Mouse (Mus musculus): ENCODE measurements around the gene Olfr159. TPM values are rescaled to one million over a fixed set of nuclear protein-coding genes. Genes with fewer than 3 reads are reported as not detected.
"Not testable (repeated sequence)": the region's sequence is repeated elsewhere in the genome, so short reads cannot be mapped to it uniquely, and the experiment has no call there.

Olfr159 gene
- polyA plus RNA-seq (2015; fragmentation: Nextera tagmentation; extraction: Ambion mirVana) = not detected in 2 replicates

- Histone ChIP-seq H3K9me3 (replicated peaks) (no peaks in the 10 kb centered on the region), H3K27ac (no peak within 1 kb of the TSS), H3K4me3 (no peak within 1 kb of the TSS), H3K9ac (no peak within 1 kb of the TSS), H3K4me2 (no peak within 1 kb of the TSS), H3K4me1 (no peaks in the 10 kb centered on the region), H3K27me3 (no peaks in the 10 kb centered on the region), H3K36me3 (ENCODE audit: poor library complexity, severe bottlenecking) (no peaks in the 10 kb centered on the region)
- WGBS = 89% methylated on average over 6 of the region's 6 CpGs
- ATAC-seq = no peak
Observed at GRCm38 (mm10) chr4:43770909-43771308, at the start of gene Olfr159. TSS of gene Olfr159 (minus strand) at chr4:43771009.

GRCm38 (mm10) chr4:43798936-43799335 lies 28.1 kb upstream of the Olfr159 start:
- Histone ChIP-seq H3K4me2 (no peak overlapping the region), H3K4me1 (no peaks in the 10 kb centered on the region), H3K9ac (no peak overlapping the region), H3K9me3 (replicated peaks) (peaks cover 4% of the 10 kb centered on the region; the same call in 1 of the 2 replicates), H3K27ac (no peak overlapping the region), H3K27me3 (no peaks in the 10 kb centered on the region), H3K36me3 (ENCODE audit: poor library complexity, severe bottlenecking) (no peaks in the 10 kb centered on the region), H3K4me3 (no peak overlapping the region)
- ATAC-seq = no peak
- 83% methylated on average over 7 of the region's 7 CpGs for WGBS

GRCm38 (mm10) chr4:43795844-43796243 lies 25.0 kb upstream of the Olfr159 start:
- not testable (repeated sequence) for H3K27ac ChIP-seq; H3K4me3 ChIP-seq; ATAC-seq; H3K36me3 ChIP-seq (ENCODE audit: poor library complexity, severe bottlenecking); H3K9ac ChIP-seq; H3K4me2 ChIP-seq; H3K9me3 ChIP-seq (replicated peaks); H3K4me1 ChIP-seq; H3K27me3 ChIP-seq
- 84% methylated on average over 5 of the region's 5 CpGs for WGBS

- Histone ChIP-seq H3K4me1 (no peaks in the 10 kb centered on the region), H3K36me3 (ENCODE audit: poor library complexity, severe bottlenecking) (no peaks in the 10 kb centered on the region), H3K4me2 (no peak overlapping the region), H3K27me3 (no peaks in the 10 kb centered on the region), H3K9me3 (replicated peaks) (no peaks in the 10 kb centered on the region), H3K4me3 (no peak overlapping the region), H3K27ac (no peak overlapping the region), H3K9ac (no peak overlapping the region)
- 76% methylated on average over 6 of the region's 6 CpGs for WGBS
- ATAC-seq = no peak
Observed at GRCm38 (mm10) chr4:43795296-43795695, 24.5 kb upstream of the Olfr159 start.

GRCm38 (mm10) chr4:43772304-43772703 lies 1.5 kb upstream of the Olfr159 start:
- 30% methylated on average over 2 of the region's 2 CpGs for WGBS
- ATAC-seq = no peak
- Histone ChIP-seq H3K9ac (no peak overlapping the region), H3K27ac (no peak overlapping the region), H3K9me3 (replicated peaks) (no peaks in the 10 kb centered on the region), H3K36me3 (ENCODE audit: poor library complexity, severe bottlenecking) (no peaks in the 10 kb centered on the region), H3K4me3 (no peak overlapping the region), H3K27me3 (no peaks in the 10 kb centered on the region), H3K4me2 (no peak overlapping the region), H3K4me1 (no peaks in the 10 kb centered on the region)

GRCm38 (mm10) chr4:43771626-43772025 lies 817 bp upstream of the Olfr159 start:
- no peaks in the 10 kb centered on the region for H3K9me3 ChIP-seq (replicated peaks)
- H3K27me3 ChIP-seq = no peaks in the 10 kb centered on the region
- H3K36me3 ChIP-seq (ENCODE audit: poor library complexity, severe bottlenecking) = no peaks in the 10 kb centered on the region
- no peak overlapping the region for H3K27ac ChIP-seq
- no peak overlapping the region for H3K9ac ChIP-seq
- no peak overlapping the region for H3K4me3 ChIP-seq
- H3K4me2 ChIP-seq = no peak overlapping the region
- no peaks in the 10 kb centered on the region for H3K4me1 ChIP-seq
- no peak for ATAC-seq
- 69% methylated on average over 6 of the region's 6 CpGs for WGBS

- Histone ChIP-seq H3K9ac (no peak overlapping the region), H3K27me3 (no peaks in the 10 kb centered on the region), H3K36me3 (ENCODE audit: poor library complexity, severe bottlenecking) (no peaks in the 10 kb centered on the region), H3K4me1 (no peaks in the 10 kb centered on the region), H3K27ac (no peak overlapping the region), H3K4me3 (no peak overlapping the region), H3K9me3 (replicated peaks) (no peaks in the 10 kb centered on the region; the same call in 1 of the 2 replicates), H3K4me2 (no peak overlapping the region)
- ATAC-seq = no peak
- 92% methylated on average over 2 of the region's 2 CpGs for WGBS
Observed at GRCm38 (mm10) chr4:43769374-43769773, 1.4 kb downstream of the Olfr159 start.

GRCm38 (mm10) chr4:43768341-43768740 lies 2.5 kb downstream of the Olfr159 start:
- Histone ChIP-seq H3K4me3 (no peak overlapping the region), H3K9me3 (replicated peaks) (no peaks in the 10 kb centered on the region; the same call in 1 of the 2 replicates), H3K4me1 (no peaks in the 10 kb centered on the region), H3K4me2 (no peak overlapping the region), H3K27ac (no peak overlapping the region), H3K9ac (no peak overlapping the region), H3K27me3 (no peaks in the 10 kb centered on the region), H3K36me3 (ENCODE audit: poor library complexity, severe bottlenecking) (no peaks in the 10 kb centered on the region)
- ATAC-seq = no peak
- WGBS = 88% methylated on average over 5 of the region's 5 CpGs

GRCm38 (mm10) chr4:43763410-43763809 lies 7.4 kb downstream of the Olfr159 start:
- no peak for ATAC-seq
- Histone ChIP-seq H3K4me3 (no peak overlapping the region), H3K4me2 (no peak overlapping the region), H3K27ac (no peak overlapping the region), H3K27me3 (no peaks in the 10 kb centered on the region), H3K4me1 (no peaks in the 10 kb centered on the region), H3K9me3 (replicated peaks) (no peaks in the 10 kb centered on the region; the same call in 1 of the 2 replicates), H3K36me3 (ENCODE audit: poor library complexity, severe bottlenecking) (no peaks in the 10 kb centered on the region), H3K9ac (no peak overlapping the region)
- WGBS = 27% methylated on average over 7 of the region's 7 CpGs

- H3K9me3 ChIP-seq (replicated peaks) = no peaks in the 10 kb centered on the region; the same call in 1 of the 2 replicates
- H3K9ac ChIP-seq = no peak overlapping the region
- H3K4me3 ChIP-seq = no peak overlapping the region
- no peak overlapping the region for H3K4me2 ChIP-seq
- ATAC-seq = no peak
- H3K4me1 ChIP-seq = no peaks in the 10 kb centered on the region
- no peaks in the 10 kb centered on the region for H3K36me3 ChIP-seq (ENCODE audit: poor library complexity, severe bottlenecking)
- no peak overlapping the region for H3K27ac ChIP-seq
- WGBS = 72% methylated on average over 2 of the region's 2 CpGs
- H3K27me3 ChIP-seq = no peaks in the 10 kb centered on the region
Observed at GRCm38 (mm10) chr4:43761336-43761735, 9.5 kb downstream of the Olfr159 start.

GRCm38 (mm10) chr4:43760460-43760859 lies 10.3 kb downstream of the Olfr159 start:
- Histone ChIP-seq H3K9me3 (replicated peaks) (no peaks in the 10 kb centered on the region; the same call in 1 of the 2 replicates), H3K27me3 (no peaks in the 10 kb centered on the region), H3K9ac (no peak overlapping the region), H3K36me3 (ENCODE audit: poor library complexity, severe bottlenecking) (no peaks in the 10 kb centered on the region), H3K4me1 (no peaks in the 10 kb centered on the region), H3K27ac (no peak overlapping the region), H3K4me2 (no peak overlapping the region), H3K4me3 (no peak overlapping the region)
- no peak for ATAC-seq
- WGBS = 78% methylated on average over 10 of the region's 10 CpGs

GRCm38 (mm10) chr4:43759571-43760418 lies 11.0 kb downstream of the Olfr159 start:
- 85% methylated on average over 21 of the region's 21 CpGs for WGBS
- H3K4me2 ChIP-seq = no peak overlapping the region
- H3K4me3 ChIP-seq = no peak overlapping the region
- H3K27me3 ChIP-seq = no peaks in the 10 kb centered on the region
- H3K36me3 ChIP-seq (ENCODE audit: poor library complexity, severe bottlenecking) = no peaks in the 10 kb centered on the region
- no peaks in the 10 kb centered on the region; the same call in 1 of the 2 replicates for H3K9me3 ChIP-seq (replicated peaks)
- H3K9ac ChIP-seq = no peak overlapping the region
- H3K27ac ChIP-seq = no peak overlapping the region
- no peak for ATAC-seq
- H3K4me1 ChIP-seq = no peaks in the 10 kb centered on the region

Data from forebrain, embryonic 13.5 days (tissue).